Comparison of ENCODE assay signal across 1 mouse cellular context in the genomic region with DNA sequence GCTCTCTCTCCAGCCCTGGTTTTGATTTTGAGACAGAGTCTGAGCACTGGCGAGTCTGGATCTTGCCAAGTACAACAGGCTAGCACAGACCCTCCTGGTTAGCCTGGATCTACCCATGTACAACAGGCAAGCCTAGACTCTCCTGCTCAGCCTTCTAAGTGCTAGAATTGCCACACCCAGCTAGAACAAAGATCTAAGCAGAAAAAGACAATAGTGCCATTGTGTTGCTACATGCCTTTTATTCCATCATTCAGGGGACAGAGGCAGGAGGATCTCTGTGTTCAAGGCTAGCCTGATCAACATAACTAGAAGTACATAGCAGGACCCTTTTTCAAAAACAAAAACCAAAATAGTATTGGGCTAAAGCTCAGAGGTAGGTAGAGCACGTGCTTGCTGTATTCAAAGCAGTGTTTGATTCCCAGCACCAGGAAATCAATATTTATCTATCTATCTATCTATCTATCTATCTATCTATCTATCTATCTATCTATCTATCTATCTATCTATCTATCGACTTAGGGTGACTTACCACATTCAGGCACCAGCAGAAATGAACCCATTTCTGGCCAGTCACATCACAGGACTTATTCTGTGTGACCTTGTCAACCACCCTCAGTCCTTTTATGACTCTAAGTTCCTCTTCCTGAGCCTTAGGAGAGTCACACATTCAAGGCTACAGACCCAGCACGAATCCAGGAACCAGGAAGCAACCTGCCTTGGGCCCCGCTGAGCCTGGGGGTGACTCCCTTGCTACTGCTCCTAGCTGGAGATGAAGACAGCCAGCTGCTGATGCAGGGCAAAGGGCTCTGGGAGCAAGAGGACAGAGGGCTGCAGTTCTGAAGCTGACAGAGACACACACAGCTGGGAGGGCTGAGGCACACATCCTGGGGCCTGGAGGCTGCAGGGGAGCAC.
TF ChIP-seq lines count a peak whose summit lies in the region.

No protein-coding gene starts in this region.

TF ChIP-seq in CH12.LX, 34 proteins besides CTCF, POLR2A, EP300 and RAD21 (continued from another document):
- peak; percentile 76 for TF ChIP-seq JUND (conservative IDR thresholded peaks at IDR 0.05; ENCODE audit: low read depth, low read length)
- TF ChIP-seq UBTF (IDR thresholded peaks at IDR 0.05; ENCODE audit: low read depth, low read length) = no peak; the same call in 1 of the 2 replicates
- no peak; the same call in 1 of the 2 replicates for TF ChIP-seq POLR2AphosphoS2 (IDR thresholded peaks at IDR 0.05; ENCODE audit: low read depth, low read length)
- TF ChIP-seq ZKSCAN1 (IDR thresholded peaks at IDR 0.05; ENCODE audit: borderline replicate concordance, low read depth, low read length) = no peak
- peak; percentile 68; the same call in 1 of the 2 replicates for TF ChIP-seq MXI1 (IDR thresholded peaks at IDR 0.05; ENCODE audit: low read depth, low read length)
- TF ChIP-seq NELFE (IDR thresholded peaks at IDR 0.05; ENCODE audit: low read depth, low read length) = no peak
- no peak for TF ChIP-seq E2F4 (IDR thresholded peaks at IDR 0.05; ENCODE audit: insufficient replicate concordance, low read depth, low read length)
- no peak for TF ChIP-seq SMC3 (IDR thresholded peaks at IDR 0.05; ENCODE audit: low read depth, low read length)
- peak; percentile 33; the same call in 1 of the 2 replicates for TF ChIP-seq HCFC1 (IDR thresholded peaks at IDR 0.05; ENCODE audit: low read depth, low read length)
- TF ChIP-seq MEF2A (IDR thresholded peaks at IDR 0.05; ENCODE audit: borderline replicate concordance, low read depth, low read length) = no peak
- 0 out of 2 replicates have a peak, but pooled peaks have one; percentile 21 for TF ChIP-seq CHD1 (IDR thresholded peaks at IDR 0.05; ENCODE audit: low read depth, low read length)
- peak; percentile 78 for TF ChIP-seq BHLHE40 (IDR thresholded peaks at IDR 0.05; ENCODE audit: low read depth, low read length)
- TF ChIP-seq USF2 (conservative IDR thresholded peaks at IDR 0.05; ENCODE audit: low read depth, low read length) = no peak
- TF ChIP-seq PAX5 (IDR thresholded peaks at IDR 0.05; ENCODE audit: low read length) = no peak
- TF ChIP-seq IRF4 (IDR thresholded peaks at IDR 0.05; ENCODE audit: low read depth, low read length) = peak; percentile 90
- TF ChIP-seq NRF1 (IDR thresholded peaks at IDR 0.05; ENCODE audit: low read depth, low read length) = no peak
- TF ChIP-seq MAX (IDR thresholded peaks at IDR 0.05; ENCODE audit: low read length) = peak; percentile 90
- TF ChIP-seq SIN3A (IDR thresholded peaks at IDR 0.05; ENCODE audit: low read length) = no peak
- peak; percentile 61; the same call in 1 of the 2 replicates for TF ChIP-seq JUN (IDR thresholded peaks at IDR 0.05; ENCODE audit: insufficient read depth, low read depth, low read length)
- TF ChIP-seq TBP (conservative IDR thresholded peaks at IDR 0.05; ENCODE audit: low read depth, low read length) = peak; percentile 74; the same call in 1 of the 2 replicates
- 0 out of 2 replicates have a peak, but pooled peaks have one; percentile 68 for TF ChIP-seq MYC (IDR thresholded peaks at IDR 0.05; ENCODE audit: low read depth, low read length)
- no peak for TF ChIP-seq KAT2A (IDR thresholded peaks at IDR 0.05; ENCODE audit: insufficient replicate concordance, low read length)
- TF ChIP-seq CHD2 (IDR thresholded peaks at IDR 0.05; ENCODE audit: low read length) = no peak; the same call in 1 of the 2 replicates
- TF ChIP-seq RCOR1 (conservative IDR thresholded peaks at IDR 0.05; ENCODE audit: low read depth, low read length) = no peak
- no peak for TF ChIP-seq ZC3H11A (IDR thresholded peaks at IDR 0.05; ENCODE audit: low read depth, low read length)
- TF ChIP-seq ZMIZ1 (IDR thresholded peaks at IDR 0.05; ENCODE audit: low read depth, low read length) = 0 out of 2 replicates have a peak, but pooled peaks have one; percentile 24
- peak; percentile 84 for TF ChIP-seq ELF1 (IDR thresholded peaks at IDR 0.05; ENCODE audit: low read depth, low read length)
- peak; percentile 68 for TF ChIP-seq ETS1 (conservative IDR thresholded peaks at IDR 0.05; ENCODE audit: low read depth, low read length)
- no peak for TF ChIP-seq USF1 (IDR thresholded peaks at IDR 0.05; ENCODE audit: low read depth, low read length)
